Mouse (Mus musculus) testis, postnatal 14 days (tissue): ENCODE results near the gene Slc38a5.

Source experiments
- DNase-seq: peaks from one replicate; pipeline ENCODE4 v3.0.0; 2021; ENCODE audit warnings: low spot score

Gene Slc38a5

DNA sequence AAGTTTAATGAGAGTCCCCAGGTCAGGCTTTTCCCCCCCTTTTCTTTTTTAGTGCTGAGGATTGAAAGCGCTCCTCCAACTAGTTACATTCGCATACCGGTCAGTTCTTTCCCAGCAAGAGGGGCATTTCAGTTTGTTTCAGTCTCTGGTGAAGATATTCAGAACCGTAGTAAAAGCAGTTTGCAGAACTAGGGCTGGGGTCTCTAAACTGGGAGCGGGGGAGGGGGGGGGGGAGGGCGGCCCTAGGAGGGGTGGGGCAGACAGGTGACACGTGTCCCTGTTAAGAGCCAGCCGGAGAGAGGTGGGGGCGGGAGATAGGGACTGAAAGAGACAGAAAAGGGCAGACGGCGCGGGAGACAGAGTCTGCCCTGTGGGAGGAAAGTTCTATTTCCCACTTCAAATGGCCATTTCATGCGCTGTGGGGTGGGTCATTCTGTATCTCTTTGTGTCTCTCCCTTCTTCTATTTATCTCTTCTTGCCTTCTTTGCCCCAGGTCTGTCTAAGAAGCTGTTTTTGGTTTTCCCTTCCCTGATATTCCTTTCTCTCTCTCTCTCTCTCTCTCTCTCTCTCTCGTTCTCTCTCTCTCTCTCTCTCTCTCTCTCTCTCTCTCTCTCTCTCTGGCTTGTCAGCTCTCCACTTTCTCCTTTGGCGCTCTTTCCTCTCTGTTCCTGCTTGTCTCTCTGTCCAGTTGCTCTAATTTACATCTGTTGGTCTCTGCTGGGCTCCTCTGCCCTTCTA lies at the start of gene Slc38a5:
TSS of gene Slc38a5 (plus strand) at position 51 of the 738 bp plus-strand sequence.
- DNase-seq, result no peak

DNA sequence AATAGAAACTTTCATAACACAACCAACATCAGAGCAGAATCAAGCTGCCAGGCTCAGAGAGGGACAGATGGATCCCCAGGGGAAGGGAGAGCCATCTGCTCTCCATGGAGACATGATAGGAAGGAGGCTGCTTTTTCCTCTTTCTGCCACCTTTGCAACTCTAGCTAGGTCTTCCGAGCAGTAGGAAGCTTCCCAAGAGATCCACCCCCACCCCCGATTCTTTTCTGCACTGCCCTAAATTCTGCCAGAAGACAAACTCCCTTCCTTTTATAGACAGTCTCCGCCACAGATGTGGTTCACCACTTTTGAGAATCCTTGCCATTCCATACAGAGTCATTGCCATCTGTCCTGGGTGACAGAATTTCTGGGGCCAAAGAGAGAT lies 48.6 kb upstream of the Slc38a5 start:
- no peak for DNase-seq

DNA sequence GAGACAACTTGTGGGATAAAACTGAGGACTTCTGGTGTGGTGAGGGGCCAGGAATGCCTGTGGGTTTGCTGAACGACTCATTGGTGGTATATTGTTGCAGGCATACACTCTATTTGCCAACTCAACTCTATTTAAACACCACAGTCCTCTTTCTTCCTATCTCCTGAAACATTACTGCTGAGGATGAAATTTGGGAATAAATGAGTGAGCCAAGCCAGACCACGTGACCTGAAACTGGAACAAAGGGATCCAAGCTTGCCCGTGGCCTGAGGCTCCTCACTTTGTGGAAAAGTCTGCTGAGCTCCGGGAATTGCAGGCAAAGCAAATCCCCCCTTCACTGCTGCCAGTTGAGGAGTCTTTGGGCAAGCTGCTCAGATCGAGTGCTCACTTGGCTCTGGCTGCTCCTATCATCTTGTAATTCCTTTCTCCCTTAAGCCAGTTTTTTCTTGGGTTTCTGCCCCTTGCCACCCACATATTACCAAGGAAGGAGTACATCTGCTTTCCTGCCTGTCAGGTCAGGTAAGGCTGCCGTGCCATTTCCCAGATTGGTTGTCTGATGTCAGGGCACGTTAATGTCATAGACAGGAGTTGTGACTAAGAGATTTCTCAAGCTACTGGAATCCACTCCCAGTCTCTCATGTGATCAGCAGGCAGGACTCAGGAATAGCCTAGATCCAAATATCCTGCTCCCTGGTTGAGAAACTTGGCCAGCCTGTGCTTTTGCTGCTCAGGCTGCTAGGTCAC lies 48.1 kb upstream of the Slc38a5 start:
- no peak for DNase-seq

DNA sequence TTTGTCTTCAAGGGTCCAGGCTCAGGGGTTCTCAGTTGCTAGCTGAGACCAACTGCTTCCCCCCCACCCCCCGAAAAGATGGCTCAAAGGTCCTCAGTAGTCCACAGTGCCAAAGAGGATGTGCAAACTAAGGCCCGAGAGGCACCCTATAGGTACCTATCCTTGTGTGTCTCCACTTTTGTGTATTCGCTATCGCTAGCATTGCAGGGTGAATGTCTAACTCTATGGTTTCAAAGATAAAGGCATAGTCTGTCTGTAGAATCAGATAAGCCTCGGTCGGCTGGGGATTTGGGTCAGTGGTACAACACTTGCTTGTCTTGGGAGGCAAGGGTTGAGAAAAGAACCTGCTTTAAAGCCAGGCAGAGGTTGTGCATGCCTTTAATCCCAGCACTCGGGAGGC lies 47.5 kb upstream of the Slc38a5 start:
- DNase-seq, result no peak

DNA sequence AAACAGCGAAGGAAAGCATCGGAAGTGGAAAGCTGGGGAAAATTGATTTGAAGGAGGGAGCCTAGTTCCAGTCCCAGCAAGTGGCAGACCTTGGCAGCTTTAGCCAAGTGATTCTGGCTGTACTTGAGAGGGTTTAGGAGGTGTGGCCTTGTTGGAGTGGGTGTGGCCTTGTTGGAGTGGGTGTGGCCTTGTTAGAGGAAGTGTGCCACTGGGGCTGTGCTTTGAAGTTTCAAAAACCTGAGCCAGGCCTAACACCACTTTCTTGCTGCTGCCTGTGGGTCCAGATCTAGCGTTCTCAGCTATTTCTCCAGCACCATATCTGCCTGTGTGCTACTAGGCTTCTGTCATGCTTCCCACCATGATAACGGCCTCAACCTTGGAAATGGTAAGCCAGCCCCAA lies 40.7 kb upstream of the Slc38a5 start:
- no peak for DNase-seq

DNA sequence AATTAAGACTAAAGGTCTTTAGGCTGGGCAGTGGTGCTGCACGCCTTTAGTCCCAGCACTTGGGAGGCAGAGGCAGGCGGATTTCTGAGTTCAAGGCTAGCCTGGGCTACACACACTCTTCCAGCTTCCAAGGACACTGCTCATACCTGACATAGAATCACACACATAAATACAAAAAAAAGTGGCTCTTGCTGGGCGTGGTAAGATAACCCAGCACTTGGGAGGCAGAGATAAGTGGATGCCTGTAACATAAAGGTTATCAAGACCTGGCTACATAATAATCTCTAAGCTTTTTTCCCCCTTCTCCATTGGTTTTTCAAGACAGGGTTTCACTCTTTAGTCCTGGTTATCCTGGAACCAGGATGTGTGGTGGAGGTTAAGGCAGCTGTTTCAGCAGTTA lies 37.3 kb upstream of the Slc38a5 start:
- no peak for DNase-seq

DNA sequence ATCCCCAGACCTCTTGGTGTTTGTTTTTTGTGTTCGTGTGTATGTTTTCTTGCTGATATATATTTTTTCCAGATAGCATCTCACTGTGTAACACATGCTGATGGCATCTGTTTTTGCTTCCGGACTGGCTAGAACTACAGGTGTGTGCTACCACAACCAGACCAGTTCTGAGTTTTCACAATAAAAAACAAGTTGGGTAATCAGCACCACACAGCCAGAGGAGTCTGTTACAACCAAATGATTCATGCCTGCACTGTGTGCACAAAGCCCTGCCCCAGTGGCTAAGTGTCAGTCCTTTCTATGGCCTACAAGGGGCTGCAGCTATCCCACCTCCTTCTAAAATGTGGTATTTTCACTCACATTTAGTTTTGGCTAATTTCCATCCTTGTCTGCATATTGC lies 34.2 kb upstream of the Slc38a5 start:
- no peak for DNase-seq

DNA sequence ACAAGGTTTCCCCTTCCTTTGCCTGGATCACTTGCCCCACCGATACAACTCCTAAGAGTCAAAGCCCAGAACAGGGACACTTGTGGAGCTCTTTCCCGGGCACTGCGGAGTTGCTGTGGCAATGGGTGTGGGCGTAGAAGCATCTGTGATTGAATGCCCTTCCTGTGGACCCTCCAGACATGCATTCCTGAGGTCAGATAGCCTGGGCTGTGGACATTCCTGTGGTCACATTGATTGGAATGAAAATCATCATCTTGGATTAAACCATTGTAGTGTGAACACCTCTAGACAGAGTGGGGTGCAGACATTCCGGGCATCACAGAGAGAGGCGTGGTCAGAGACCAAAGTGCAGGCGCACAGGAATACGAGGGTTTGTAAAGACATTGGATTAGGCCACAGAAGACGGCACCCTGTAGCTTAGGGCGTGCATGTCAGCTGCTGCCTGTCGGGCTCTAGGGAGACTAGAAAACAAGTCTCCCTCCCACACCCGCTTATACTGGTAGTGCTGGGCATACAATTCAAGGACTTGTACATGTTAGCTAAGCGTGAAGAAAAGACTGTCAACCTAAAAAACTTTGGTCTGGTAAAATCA lies 32.0 kb upstream of the Slc38a5 start:
- DNase-seq, result no peak

DNA sequence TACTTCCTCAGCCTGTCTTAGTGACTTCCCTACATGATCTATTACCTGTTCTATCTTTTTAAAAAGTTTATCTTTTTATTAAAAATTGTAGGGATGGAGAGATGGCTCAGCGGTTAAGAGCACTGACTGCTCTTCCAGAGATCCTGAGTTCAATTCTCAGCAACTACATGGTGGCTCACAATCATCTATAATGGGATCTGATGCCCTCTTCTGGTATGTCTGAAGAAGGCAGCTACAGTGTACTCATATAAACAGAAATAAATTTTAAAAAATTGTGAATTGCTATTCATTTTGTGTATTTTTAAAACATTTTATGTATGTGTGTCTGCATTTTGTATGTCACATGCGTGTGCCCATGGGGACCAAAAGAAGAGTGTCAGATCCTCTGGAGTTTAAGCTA lies 23.3 kb upstream of the Slc38a5 start:
- DNase-seq, result no peak

DNA sequence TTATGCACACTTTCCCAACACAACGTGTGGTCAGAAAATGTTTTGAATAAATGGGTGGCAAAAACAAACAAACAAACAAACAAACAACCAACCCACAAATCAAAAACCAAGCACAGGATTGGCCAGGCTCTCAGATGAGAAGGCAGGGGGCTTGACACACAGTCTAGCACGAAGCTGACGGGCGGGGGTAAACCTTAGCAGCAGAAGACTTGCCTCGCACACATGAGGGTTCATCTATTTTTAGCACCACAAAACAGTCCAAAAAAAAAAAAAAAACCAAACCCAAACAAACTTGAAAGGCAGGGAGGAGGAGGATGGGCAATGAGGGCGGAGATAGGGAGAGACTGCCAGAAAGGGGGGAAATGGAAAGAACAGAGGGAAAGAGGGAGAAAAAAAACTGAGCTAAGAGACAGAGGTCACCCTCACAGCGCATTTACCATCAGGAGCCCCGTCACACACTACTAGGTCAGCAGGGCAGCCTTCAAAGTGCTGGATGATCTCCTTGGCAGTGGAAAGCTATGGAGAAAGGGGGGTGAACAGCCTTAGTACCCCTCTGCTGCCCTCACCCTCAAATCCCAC lies 22.3 kb upstream of the Slc38a5 start:
- no peak for DNase-seq

DNA sequence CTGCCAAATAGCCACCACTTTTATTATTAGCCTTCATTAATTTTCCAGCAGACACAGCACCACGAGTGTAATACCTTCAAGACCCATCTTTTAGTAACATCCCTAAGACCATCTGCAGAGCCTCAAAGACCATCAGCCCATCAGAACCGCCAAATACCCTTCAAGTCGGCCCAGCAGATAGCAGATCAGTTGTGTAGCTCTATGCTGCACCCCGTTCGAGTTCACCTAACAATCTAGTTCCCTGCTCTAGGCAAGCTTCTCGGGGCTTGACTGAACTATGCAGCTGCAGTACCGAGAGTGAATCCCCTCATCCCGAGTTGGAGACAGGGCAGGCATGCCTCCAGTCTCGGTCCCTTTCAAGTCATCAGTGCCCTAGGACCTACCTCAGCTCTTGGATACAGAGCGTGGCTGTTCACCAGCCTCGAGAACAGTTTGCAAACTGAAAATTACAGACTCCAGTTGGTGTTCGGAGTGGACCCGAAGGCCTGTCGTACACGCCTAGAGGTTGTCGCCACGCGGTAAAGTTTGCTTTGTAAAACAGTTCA lies 19.1 kb upstream of the Slc38a5 start:
- no peak for DNase-seq

DNA sequence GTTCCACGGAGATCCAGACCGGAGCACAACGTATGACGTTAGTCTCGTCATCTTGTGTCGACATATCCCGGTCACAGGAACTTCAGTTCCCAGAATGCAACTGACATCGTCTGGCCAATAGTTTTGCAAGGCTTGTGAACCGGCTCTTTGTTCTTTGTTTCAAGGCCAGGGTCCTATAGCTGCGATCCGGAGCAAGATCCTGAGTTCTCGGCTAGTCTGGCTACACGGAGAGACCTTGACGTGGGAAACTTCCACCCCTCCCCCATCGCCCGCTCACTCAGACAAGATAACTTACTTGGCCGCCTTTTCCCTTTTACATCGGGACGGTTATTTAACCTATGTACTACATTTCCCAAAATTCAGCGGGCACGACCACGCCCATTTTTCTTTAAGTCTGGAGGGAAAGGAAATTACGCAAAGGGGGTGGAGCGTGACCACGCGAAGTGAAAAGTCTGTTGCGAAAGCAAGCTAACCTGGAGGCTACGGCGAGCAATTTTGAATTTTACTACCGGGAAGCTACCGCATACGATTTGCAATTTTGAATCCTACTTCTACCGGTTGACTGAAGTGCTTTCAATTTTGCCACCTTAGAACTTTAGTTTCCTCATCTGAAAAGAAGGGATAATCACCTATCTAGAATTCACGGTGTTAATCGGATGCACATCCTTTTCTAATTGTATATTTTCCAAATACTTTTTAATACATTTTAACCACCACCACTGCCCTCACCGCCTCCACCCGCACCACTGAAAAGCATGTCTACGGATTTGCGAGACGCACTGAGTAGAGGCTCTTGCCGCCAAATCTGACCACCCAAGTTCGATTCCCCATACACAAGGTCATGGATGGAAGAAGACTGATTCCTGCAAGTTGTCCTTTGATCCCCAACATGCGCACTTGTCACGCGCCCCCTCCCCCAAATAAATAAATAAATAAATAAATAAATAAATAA lies 18.3 kb upstream of the Slc38a5 start, which contains the start of gene Ftsj1:
TSS of gene Ftsj1 (minus strand) at position 73 of the 952 bp plus-strand sequence.
- DNase-seq, result peak; percentile 83

DNA sequence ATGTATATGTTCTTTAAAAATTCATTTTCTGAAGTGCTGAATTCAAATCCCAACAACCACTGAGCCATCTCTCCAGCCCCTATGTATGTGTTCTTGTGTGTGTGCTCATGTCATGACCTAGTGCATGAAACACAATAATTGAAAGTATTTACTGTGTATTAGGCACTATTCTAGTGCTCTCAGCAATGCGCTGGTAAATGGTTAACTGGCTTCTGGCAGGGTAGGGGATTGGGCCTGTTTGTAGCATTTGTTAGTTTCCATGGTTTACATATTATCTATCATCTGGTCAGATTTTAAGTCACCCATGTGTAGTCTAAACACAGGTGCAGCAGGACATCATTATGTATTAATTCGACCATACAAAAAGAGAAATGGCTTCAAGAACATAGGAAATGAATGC lies 17.2 kb upstream of the Slc38a5 start:
- no peak for DNase-seq

DNA sequence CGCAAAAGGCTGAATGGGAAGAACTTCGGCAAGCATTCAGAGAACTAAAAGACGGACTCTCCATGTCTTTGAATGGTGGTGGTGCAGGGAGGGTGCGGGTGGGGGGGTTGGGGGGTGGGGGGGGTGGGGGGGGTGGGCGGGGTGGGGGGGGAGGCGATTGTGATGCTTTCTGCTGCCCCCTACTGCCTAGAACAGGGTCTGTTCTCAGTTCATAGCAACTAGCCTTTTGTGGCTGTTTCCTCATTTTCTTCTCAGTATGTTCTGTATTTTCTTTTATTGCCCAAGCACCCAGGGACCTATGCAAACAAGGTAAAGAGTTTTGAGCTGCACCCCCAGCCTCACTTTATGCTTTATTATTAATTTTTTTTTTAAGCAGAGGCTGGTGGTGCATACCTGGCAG lies 15.1 kb upstream of the Slc38a5 start:
- no peak for DNase-seq

DNA sequence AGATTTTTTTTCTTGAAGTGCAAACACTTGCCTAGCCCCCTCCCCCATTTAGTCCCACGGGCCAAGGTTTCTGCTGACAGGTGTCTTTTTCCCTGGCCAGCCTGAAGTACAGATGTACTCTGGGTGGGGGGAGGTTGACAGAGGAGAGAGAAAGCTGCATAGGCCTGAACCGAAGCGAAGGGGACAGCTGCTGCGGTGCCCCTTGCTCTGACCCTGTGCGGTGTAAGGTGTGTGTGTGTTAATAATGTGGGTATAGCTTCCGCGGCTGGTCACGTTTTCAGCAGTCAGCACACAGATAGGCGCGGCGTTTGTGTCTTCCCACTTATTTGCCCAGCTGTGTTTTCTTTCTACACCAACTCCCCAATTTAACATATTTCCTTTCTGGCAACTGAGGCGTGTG lies 11.5 kb upstream of the Slc38a5 start:
- DNase-seq, result no peak

DNA sequence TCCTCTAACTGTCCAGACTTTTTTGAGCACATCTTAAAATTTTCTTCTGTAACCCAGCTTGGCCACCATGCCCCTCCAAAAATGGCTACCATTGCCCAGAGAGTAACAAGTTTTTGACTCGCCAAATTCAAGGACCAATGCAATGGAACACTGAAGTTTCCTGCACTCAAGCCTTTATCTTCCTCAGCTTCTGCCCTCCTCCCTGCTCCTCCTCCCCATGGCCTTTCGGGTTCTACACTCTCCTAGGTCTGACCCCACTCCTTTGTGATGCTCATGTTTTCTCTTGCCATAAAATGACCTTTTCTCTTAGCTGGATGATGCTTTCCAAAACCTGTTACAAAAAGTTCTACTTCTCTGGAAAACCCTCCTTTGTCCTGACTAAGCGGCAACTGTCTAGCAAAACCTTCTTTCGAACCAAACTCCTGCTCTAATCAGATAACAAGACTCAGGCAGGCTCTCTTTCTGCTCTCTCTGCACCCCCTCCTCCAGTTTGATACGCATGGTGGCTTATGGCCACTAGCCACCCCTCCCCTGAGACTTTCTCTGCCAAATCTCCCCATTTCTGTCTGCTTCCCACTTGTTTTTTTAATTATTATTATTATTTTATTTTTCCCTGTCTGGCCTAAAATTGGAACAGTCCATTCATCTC lies 7.7 kb upstream of the Slc38a5 start:
- DNase-seq, result no peak

DNA sequence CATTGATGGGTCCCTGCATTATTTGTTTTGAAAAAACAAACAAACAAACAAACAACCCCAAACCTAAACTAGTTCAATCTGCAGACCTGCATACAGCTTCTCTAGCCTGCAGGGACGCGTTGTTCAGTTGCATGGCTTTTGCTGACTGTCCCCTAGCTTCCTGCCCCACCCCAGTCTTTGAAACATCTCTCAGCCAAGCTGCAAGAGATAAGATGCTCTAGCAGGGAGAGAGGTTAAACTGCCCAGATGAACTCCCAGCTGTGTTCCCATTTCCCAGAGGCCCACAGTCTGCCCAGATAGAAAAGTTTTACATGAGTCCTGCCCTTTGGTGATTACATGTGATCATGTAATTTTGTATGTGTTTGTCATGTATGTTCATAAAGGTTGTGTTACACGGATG lies 6.7 kb upstream of the Slc38a5 start:
- no peak for DNase-seq

DNA sequence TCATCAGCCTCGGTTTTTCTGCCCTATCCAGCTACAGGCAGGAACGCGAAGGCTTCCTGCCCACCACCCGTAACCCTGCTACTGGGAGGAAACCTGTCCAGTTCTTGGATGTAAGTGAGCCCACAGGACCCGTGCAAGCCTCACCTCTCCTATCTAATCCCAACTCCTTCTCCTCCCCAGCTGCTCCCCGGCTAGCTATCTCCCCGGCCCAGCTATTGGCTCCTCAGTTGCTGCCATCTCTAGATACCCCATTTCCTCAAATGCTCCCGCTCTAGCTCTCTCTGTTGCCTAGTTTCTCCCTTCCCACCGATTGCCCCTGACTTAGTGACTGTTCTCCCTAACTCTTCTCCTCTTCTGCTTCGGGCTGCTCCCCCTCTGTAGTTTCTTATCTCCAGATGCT lies 1.1 kb downstream of the Slc38a5 start:
- no peak for DNase-seq

DNA sequence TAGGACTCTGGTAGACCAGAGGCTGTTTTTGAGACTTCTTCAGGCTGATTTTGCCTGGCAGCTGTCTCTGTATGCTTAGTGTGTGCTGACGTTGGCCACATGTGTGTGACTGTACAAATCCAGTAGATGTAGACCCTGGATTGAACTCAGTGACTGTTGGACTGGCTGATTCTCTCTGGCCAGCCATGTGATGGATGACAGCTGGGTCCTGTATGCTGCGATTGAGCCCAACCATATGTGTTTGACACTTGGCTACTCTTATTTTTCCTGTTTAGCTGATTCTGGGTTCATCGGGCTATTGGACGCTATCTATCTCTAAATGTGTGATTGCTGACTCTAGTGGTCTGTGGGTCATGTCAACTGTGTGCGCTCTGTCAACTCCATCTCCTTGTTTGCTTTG lies 3.1 kb downstream of the Slc38a5 start:
- no peak for DNase-seq

DNA sequence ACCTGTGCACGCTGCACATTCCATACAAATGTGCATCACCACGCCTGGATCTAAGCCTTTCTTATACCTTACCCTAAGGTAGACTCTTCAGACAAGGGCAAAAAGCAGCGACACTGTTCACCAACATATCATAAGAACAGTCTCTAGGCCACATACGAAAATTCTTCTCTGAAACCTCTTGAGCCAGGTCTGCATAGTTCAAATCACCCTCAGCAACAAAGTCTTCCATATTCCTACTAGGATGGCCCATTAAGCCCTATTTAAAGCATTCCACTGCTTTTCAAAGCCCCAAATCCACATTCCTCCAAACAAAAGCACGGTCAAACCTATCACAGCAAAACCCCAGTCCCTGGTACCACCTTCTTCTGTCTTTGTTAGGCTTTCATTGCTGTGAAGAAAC lies 17.7 kb downstream of the Slc38a5 start:
- DNase-seq, result no peak

DNA sequence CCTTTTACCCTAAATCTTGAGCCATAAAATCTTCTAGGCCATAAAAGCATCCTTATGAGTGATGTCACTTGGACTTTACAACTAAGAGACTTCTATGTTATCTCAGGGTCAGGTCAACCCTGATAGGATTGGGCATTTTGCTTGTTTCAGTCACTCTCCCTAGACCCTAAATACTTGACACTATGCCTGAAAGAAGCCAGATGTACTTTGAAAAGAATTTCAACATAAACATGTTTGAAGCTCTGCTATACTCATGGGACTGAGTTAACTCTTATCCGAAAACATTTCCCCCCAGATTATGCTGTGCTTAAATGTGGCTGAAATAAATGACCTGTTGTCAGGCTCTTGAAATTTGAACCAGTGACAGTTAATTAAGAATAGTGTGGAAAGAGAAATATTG lies 38.4 kb downstream of the Slc38a5 start:
- no peak for DNase-seq
